Mouse (Mus musculus): Measurements from ENCODE around the gene Pusl1.

The Pusl1 gene

DNA sequence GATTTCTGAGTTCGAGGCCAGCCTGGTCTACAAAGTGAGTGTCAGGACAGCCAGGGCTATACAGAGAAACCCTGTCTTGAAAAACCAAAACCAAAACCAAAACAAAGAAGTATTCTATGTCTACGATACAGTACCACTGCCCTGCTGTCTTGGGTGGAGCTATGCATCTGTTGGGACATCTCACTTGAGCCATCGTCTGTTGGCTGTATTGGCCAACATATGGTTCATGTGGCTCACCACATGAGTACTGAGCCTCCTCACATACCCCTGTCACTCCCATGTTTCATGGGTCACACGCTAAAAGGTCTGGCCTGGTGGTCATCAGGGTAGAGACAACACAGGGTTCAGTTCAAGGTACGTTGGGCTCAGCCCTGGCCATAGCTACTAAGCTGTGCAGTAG is 5.3 kb downstream of the Pusl1 start:
- no peak for DNase-seq (ENCODE audit: low spot score)

DNA sequence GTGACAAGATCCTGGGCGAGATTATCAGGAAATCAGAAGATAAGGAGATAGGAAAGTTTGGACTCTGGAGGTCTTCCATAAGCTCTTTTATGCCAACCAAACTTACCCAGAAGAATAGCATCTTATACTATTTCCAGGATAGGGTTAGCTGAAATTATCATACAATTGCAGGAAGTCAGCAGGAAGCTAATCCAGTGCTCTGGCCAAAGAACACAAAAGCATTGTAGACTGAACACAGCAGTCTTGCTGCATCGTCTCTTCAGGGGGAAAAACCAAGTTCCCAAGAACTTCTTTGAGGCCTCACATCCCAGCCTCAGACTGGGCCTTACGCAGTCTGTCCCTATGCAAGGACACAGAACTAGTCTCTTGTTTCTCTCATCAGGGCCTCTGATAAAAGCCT is 8.0 kb downstream of the Pusl1 start:
- DNase-seq (ENCODE audit: low spot score): no peak

DNA sequence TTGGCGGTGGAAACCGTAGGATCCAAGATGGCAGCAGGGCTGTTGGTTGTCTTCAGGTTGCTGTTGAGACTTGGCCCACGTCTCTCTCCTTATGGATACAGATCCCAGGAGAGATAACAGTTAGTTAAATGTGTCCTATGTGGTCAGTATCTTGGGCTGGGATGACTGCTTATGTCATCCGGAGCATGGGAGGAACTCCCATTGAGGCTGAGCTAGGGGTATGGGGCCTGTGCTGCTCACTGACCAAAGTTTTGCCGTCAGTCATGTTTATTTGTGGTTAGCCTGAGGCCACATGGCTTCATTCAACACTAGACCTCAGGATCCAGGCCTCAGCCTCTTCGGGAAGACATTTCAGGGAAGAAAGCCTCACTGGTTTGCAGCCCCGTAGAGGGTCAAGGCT is 20.2 kb downstream of the Pusl1 start:
- DNase-seq (ENCODE audit: low spot score): no peak

DNA sequence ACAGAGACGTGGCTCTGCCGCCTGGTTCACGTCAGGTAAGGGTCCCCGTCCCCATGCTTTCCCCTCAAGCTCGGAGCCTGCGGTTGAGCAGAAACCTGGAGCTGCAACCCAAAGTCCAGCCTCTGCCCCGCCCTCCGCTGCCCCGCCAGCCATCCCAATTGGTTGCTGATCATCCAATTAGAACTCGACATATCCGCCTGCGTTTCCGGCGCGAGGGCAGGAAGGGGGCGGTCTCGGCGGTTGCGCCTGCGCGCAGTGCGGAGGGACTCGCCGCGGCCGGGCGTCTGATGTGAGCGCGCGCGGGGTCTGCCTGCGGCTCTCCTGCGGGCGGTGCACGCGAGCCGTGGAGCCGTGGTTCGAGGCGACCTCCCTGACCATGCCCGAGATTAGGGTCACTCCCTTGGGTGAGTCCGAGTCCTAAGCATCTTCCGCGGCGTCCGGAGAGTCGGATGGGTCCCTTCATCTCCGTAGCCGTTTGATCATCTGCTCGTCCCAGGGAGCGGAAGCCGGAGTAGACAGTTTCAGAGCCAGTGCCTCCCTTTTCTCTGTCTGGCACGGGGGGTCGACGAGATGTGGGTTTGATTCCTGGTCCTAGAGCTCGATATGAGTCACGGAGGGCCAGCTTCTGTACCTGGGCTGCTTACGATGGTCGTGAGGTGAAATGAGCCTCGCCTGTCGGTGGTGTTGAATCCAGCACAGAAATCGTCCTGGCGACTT is 22.1 kb downstream of the Pusl1 start, which contains the start of the genes Cptp and Ints11:
Gene Cptp, minus strand, starts transcription at position 124 of the 717 bp plus-strand sequence.
Gene Ints11, plus strand, starts transcription at position 230 of the 717 bp plus-strand sequence.
- peak; percentile 93 for DNase-seq (ENCODE audit: low spot score)

DNA sequence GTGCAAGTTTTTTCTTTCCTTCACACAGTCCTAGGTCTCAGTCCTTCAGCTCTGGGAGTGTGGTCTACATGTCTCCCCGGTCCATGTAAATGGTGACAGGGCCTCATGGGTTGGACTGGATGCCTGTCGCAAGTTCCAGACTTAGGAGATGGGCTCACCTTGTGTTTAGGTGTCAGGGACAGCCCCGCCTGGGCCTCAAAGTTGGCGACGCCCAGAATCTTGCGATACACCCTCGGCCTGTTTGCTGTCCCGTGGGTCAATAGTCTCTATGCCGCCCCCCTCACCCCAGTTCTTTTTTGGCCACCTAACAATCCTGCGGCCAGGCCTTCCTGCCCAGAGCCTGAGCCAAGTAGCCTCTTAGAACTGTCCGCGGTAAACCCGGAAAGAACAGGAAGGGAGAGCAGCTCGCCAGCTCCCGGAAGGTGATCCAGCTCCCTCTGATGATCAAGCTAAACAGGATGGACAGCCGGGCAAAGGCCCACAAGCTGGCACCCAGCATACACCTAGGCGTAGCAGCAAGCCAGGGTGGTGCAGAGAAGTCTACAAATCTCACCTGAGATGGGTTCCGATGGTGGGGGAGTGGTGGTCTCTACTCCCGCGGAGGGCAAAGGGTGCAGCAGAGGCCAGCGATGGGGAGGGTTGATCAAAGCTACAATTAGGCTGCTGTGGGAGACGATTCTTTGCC is 22.8 kb downstream of the Pusl1 start:
- no peak for DNase-seq (ENCODE audit: low spot score)

DNA sequence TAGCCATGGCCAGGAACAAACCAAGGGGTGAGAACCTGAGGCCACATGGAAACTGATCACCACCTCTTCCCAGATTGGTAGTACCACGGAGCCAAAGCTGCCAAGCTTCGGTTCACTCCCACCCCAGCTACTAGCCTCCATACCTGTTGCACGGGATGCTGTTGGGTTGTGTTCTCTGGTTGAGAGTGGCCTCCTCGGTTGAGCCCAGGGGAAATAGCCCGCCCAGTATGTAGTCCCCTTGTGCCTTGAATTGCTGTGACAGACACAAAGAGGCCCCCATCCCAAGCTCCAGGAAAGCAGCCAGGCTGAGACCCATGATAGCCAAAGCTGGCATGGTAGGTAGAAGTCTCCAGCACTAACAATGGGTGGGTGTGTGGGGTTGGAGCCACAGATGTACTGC is 28.6 kb downstream of the Pusl1 start, which contains the start of gene Tas1r3:
Gene Tas1r3, minus strand, starts transcription at position 362 of the 400 bp plus-strand sequence.
- no peak for DNase-seq (ENCODE audit: low spot score)

DNA sequence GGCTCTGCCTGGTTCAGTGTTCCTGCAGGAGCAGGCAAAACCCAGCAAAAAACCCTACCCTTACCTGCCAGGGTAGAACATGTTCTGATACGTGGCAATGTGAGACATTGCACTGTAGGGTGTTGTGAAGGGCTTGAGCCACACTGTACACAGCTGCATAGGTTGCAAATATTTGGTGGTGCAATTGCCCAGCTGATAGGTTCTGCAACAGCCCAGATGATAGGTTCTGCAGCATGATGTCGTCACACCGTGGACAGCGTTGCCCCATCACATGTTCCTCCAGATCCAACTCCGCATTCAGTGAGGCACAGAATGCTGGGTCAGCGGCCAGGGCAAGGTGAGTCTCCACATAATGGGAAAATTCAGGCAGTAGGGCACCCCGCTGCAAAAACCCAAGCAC is 29.8 kb downstream of the Pusl1 start:
- DNase-seq (ENCODE audit: low spot score): no peak

DNA sequence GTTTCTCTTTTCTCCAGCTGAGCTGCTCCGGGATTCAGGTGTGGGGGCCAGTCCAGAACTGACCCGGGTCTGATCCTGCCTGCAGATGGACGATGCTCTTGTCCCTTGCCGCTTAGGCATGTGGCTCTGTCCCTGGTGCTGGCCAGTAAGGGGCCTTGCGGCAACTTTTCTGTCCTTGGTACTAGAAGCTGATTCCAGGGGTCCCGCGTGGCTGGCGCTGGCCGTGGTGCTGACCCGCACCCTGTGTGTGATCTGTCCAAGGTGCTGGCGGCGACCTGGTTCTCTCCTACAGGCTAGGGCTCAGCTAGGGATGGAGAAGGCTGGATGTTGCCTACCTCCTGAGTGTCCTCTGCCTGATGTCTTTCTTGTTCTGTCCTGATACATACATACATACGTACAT is 32.3 kb downstream of the Pusl1 start:
- no peak for DNase-seq (ENCODE audit: low spot score)

DNA sequence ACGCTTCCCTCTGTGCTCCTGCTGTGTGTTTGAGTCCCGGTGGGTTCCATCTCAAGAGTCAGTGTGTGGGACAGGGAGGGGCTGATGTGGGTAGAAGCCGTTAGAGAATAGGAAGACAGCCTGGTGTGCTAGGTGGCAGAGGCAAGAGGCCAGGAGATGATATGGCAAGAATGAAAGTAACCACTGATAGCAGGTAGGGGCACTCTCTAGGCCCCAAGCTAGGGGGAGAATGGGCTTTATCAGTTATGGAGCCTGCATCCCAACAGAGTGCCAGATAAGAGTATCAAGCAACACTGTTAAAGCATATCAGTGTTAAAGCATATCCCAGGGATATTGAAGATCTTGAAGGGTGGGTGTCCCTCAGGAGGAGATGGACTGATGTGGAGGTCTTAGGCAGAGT is 34.7 kb downstream of the Pusl1 start:
- DNase-seq (ENCODE audit: low spot score): no peak

DNA sequence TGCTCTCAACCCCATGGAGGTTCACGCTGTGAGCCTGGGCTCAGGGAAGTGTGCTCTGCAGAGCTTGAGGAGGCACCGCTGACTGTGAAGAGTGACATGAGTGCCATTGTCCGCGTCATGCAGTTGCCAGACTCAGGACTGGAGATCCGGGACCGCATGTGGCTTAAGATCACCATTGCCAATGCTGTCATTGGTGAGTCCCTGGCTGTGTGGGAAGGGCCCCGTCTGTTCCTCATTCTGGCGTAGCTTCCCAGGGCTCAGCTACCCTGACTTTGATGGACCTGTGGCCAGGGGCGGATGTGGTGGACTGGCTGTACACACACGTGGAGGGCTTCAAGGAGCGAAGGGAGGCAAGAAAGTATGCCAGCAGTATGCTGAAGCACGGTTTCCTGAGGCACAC is 35.5 kb downstream of the Pusl1 start:
- DNase-seq (ENCODE audit: low spot score): no peak

DNA sequence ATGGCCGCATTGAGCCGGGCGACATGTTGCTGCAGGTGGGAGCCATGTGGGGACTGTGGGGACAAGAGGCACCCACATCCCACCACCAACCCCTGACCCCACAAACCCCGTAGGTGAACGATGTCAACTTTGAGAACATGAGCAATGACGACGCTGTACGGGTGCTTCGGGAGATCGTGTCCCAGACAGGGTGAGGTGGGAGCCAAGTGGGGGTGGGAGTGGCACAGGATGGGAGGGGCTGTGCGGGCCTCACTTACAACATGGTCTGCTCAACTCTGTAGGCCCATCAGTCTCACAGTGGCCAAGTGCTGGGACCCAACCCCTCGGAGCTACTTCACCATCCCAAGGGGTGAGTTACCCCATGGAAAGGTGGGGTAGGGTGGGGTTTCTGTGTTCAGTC is 36.6 kb downstream of the Pusl1 start:
- DNase-seq (ENCODE audit: low spot score): no peak

DNA sequence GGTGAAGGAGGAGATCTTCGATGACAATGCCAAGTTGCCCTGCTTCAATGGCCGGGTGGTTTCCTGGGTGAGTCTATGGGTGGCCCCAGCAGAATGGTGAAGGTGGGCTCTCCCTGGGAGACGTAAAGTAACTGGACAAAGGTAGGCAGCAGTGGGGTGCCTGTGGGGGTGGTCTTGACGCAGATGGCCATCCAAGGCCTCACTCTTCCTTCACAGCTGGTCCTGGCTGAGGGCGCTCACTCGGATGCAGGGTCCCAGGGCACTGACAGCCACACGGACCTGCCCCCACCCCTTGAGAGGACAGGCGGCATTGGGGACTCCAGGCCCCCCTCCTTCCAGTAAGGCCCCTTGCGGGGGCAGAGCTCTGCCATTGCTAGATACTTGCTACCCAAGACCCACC is 38.2 kb downstream of the Pusl1 start:
- no peak for DNase-seq (ENCODE audit: low spot score)

DNA sequence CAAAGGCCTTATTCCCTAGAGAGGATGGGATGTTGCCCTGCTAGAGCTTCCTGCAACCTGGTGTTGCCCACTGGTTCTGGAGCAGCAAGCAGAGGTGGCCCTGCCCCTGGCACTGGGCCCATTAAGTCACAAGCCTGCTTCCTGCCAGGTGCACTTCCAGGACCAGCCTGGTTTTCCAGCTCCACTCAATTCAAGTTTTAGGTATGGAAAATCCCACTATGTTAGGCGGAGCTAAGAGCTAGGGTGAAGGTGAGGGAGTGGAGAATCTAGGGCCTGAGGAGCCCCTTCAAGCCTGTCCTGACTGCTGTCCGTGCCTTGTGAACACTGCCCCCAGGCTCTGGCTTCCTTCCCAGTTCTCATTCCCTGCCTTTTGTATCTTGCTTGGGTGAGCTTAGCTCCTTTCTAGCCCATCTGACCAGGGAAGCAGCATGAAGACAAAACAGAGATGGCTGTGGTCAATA is 39.6 kb downstream of the Pusl1 start:
- no peak for DNase-seq (ENCODE audit: low spot score)

DNA sequence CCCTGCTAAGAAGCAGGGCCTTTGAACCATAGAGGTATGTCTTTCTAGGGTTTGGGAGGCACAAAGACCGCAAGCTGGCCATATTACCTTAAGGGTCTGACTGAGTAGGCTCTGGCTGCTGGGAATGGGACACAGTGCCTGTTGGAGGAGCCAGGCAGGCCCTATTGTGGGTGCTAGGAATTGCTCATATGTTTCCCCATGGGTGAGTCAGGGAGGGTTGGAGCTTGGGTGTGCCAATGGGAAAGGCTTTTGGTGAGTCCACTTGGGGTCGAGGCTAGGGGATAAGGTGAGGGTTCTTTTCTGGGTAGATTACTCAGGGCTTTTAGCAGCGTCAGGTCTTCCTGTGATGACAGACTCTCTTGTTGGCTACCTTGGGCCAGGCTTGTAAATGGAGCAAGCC is 40.2 kb downstream of the Pusl1 start:
- no peak for DNase-seq (ENCODE audit: low spot score)

DNA sequence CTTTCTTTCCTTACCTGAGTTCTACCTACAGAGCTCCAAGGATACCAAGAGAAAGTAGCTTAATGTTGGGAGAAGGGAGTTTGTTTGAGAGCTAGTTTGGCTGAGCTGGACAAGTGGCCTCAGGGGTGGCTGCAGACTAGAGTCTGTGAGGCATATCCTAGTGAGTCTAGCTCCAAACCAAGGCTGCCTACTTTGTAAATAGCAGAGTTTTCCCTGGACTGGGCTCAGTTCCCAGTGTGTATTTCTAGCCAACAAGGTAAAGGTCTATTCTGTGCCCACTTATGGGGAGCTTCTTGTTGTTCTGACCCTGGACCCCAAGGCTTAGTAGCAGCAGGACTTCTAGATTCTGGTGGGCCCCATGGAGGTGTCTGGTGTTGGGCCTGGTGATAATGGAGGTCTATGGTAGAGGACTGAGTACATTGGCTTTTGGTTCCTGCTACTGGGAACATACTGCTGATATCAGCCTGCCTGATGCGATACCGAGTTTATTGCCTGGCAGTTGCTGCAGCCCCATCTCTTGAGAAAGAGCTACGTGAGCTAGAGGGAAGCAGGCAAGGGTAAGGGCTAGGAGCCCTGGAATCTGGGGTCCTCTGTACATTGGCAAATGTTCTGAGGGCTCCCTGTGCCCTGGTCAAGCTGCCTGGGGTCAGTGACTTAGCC is 41.7 kb downstream of the Pusl1 start:
- no peak for DNase-seq (ENCODE audit: low spot score)

DNA sequence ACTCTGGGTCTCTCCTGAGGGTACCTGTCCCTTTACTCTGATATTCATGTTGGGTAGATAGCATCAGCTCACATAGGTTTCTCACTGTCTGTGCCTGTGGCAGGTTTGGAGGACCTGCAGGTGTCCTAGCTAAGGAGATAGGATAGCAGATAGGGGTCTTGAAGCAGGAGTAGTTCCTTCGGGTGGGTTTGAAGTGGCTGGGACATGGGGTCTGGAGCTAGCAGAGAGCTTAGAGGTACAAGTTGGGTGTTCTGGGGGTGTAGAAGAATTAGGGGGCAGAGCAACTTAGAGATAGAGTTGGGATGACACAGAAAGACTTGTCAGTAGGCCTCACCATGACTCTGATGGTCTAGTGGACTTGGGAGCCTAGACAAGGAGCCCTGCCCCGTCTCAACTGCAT is 42.2 kb downstream of the Pusl1 start:
- DNase-seq (ENCODE audit: low spot score): no peak

DNA sequence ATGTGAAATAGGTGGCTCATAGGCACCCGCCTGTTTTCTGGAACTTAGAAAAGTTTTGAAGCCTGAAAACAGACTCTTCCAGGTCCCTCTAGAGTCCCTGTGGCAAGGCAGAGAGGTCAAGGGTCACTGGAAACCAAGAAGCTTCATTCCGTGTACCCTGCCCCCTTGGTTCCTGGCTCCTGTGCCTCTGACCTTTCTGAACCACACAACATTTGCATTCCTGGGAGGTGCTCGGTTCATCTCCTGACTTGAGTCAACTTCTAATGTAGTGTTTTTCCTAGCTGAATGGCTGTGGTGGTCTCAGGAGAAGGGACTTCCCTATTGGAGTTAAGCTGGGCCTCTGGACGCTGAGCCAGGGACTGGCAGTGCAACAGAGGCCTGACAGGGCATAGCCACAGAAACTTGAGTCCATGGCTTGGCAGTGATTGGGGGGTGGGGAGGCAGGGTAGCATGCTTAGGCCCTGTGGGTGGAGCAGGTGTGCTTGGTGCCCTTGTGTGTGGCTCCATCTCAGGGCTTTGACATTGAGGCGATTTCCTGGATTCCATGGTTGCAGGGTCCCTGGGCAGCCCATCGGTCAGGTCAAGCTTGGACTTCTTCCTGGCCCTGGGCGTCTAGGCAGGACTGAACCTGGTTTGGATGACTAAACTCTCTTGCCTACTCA is 43.0 kb downstream of the Pusl1 start:
- DNase-seq (ENCODE audit: low spot score): no peak

DNA sequence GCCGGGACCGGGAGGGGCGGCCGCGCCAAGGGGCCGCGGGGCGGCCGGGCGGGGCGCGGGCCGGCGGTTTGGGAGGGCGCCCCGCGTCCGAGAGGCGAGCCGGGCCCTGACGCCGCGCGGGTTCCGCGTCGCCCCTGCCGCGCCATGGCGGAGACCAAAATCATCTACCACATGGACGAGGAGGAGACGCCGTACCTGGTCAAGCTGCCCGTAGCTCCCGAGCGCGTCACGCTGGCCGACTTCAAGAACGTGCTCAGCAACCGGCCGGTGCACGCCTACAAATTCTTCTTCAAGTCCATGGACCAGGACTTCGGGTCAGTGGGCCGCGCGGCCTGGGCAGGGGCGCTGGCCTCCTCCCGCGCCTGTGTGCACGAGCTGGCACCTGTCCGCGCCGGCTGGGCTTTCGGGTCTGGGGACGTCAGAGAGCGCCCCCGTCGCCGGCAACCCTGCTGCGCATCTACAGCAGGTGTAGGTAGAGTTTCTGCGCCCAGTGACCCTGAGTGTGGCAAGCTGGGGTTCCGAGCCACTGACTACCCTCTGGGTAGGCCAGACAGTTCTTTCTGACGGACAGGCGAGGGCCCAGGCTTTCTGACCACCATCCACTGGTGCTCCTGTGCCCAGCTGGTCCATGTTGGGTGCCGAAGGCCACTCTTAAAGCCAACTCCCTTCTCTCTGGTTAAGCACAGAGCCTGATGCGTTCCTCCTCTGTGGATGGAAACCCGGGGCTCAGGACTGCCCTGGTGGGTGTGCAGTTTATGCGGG is 43.8 kb downstream of the Pusl1 start:
- peak; percentile 42 for DNase-seq (ENCODE audit: low spot score)

DNA sequence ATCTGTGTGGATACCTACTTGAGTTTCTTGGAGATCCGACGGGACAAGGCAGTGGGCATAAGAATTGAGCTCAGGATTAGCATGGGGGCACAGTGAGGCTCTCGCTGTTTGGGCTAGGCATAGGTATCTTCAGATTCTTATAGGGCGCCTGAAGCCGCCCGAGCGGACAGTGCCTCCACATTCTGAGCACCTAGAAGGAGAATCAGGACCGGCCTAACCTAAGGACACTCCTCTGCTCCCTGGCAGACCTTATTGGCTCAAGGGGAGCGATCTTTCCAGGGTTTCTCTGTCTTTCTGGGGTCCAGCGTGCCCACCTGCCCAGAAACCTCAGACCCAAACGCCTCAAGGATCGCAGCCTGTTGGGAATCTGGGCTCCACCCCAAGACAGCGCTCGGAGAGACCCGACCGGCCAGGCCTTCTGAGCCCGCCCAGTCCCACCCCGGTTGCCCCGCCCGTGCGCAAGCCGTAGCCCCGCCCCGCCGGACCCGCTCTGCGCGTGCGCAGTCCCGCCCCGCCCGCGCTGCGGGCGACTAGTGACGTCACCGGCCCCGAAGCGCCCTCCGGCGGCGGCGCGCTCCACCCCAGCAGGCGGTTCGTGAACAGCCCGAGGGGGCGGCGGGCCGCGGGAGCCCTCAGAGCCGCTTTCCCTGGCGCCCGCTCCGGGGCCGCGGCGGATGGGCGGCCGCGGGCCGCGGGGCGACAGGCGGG is 44.6 kb downstream of the Pusl1 start, which contains the start of gene Dvl1:
Gene Dvl1, plus strand, starts transcription at position 532 of the 708 bp plus-strand sequence.
- peak; percentile 99 for DNase-seq (ENCODE audit: low spot score)

DNA sequence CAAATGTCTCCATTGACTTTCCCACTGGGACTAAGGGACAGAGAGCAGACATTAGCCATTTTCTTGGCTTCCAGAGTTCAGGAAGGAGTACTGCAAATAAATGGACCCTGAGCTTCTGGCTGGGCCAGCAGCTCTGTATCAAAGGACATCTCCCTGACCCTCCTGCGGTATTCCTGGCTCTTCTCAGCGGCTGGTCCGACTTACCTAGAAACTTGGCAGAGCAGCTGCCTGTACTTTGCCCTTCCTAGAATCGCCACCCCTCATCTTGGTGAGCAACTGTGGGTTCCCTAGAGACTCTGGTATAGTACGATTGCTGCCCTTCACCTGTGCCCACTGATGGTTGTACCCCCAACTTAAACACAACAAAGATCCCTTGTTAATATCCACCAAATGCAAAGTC is 48.4 kb downstream of the Pusl1 start:
- no peak for DNase-seq (ENCODE audit: low spot score)

Measured in urinary bladder, postnatal 25 days (tissue).